Mouse (Mus musculus): ENCODE measurements around the gene Glod4. TPM values are rescaled to one million over a fixed set of nuclear protein-coding genes. Genes with fewer than 3 reads are reported as not detected.

Gene Glod4
- total RNA-seq, 1 experiment from 2014 or later = 99.7 TPM

GRCm38 (mm10) chr11:76081048-76081640 lies 162.4 kb downstream of the Glod4 start:
- no peak for DNase-seq

GRCm38 (mm10) chr11:76080293-76080692 lies 163.2 kb downstream of the Glod4 start:
- peak; percentile 37 for DNase-seq

- peak; percentile 37 for DNase-seq
These were observed 166.2 kb downstream of the Glod4 start for GRCm38 (mm10) chr11:76077341-76077740.

GRCm38 (mm10) chr11:76074296-76075093 lies 169.0 kb downstream of the Glod4 start:
- no peak for DNase-seq

Other genes with a start within 250 kb of the Glod4 start
- gene 1700016K19Rik, start 243.8 kb downstream of the Glod4 start, total RNA-seq (2021) = not detected in 2 replicates
- 19.3 and 20.2 TPM in 2 replicates for gene Rflnb, start 215.9 kb downstream of the Glod4 start, total RNA-seq (2021)
- gene Vps53, start 64.1 kb downstream of the Glod4 start, total RNA-seq (2021) = 43.1 and 55.1 TPM in 2 replicates
- 6.8 and 9.2 TPM in 2 replicates for gene Fam57a, start 64.1 kb downstream of the Glod4 start, total RNA-seq (2021)
- gene Dbil5, start 26.1 kb downstream of the Glod4 start, total RNA-seq (2021) = 1.2 TPM in 1 of 2 replicates, not detected in the other
- gene Gemin4, start 26.1 kb downstream of the Glod4 start, total RNA-seq (2021) = 6.9 and 9.8 TPM in 2 replicates
- gene Mrm3, start within 50 bp of the Glod4 start, total RNA-seq (2021) = 17.8 and 18.6 TPM in 2 replicates
- gene Nxn, start 155.4 kb upstream of the Glod4 start, total RNA-seq (2021) = 23.8 and 29.5 TPM in 2 replicates
- 38.9 and 47.4 TPM in 2 replicates for gene Timm22, start 163.2 kb upstream of the Glod4 start, total RNA-seq (2021)

Measured in adrenal gland, postnatal 25 days (tissue).